Mouse (Mus musculus) heart, postnatal 10 days (tissue): Measurements from ENCODE around the gene Fhad1. TPM values are rescaled to one million over a fixed set of nuclear protein-coding genes. Genes with fewer than 3 reads are reported as not detected.

Experiments
- DNase-seq, 2 experiments: peaks; one replicate each; pipeline ENCODE4 v3.0.0; 2021
- intact Hi-C: fragments of 180-260 bp; cut with DNase I; formaldehyde crosslinking; loops from one replicate; pipeline ENCODE4 v1.15.1; 2025
- total RNA-seq, 2 experiments: library from RNA; stranded (reverse); gene quantifications; 2 replicates each; pipeline ENCODE4 v1.2.3; 2021

Gene Fhad1
- total RNA-seq, 2 experiments from 2014 or later = 1.2 TPM; not detected in 1

GRCm38 (mm10) chr4:141870666-141871332, 144.1 kb downstream of the Fhad1 start:
- intact Hi-C loops = loop anchor here (10.0 kb wide), 1 partner anchor 204 kb away; no protein-coding TSS in a partner anchor
- DNase-seq = no peak

DNA sequence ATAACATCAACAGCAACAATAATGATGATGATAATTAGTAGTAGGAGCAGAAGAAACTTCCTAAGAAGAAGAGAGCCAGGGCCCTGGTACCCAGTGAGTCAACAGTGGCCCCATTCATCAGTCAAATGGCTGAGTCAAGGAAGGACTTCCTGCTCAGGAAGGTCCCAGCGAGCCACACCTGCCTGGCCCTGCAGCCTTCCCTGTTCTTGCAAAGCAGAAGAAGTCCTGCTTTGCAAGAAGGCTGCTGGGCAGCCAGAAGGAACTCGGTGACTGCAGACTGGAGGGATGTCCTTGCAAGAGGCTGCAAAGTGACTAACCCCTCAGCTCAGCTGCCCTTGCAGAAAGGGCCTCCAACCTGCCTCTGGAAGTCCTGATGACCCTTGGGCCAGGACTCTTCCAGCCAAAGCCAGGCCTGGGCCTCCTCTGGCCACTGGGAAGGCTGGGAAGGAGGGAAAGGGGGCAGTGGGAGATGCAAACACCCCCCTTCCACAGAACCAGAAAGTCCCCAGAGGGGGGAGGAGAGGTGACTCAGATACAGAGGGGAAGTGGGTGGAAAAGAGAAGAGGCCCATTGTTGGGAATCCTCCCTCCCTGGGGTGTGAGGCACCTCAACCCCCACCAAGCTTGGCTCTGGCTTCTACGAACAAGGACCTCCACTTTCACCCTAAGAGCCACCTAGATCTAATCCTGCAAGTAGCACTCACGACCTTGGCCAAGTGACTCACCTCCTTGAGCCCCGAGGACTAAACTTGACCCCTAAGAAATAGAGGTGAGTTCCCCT, 145.3 kb downstream of the Fhad1 start:
- intact Hi-C loops = loop anchor here (10.0 kb wide), 1 partner anchor 205 kb away; no protein-coding TSS in a partner anchor

GRCm38 (mm10) chr4:141868051-141868450, 146.8 kb downstream of the Fhad1 start:
- no peak for DNase-seq
- intact Hi-C loops = no loop called here

More for the DNA sequence above, 145.3 kb downstream of the Fhad1 start:
- DNase-seq = no peak

- intact Hi-C loops = no loop called here
- peak; percentile 74 to 81 for DNase-seq
Measured at GRCm38 (mm10) chr4:141867498-141867897, 147.4 kb downstream of the Fhad1 start.

GRCm38 (mm10) chr4:141866933-141867490, 147.9 kb downstream of the Fhad1 start:
- peak; percentile 59 to 62 for DNase-seq
- intact Hi-C loops = no loop called here

DNA sequence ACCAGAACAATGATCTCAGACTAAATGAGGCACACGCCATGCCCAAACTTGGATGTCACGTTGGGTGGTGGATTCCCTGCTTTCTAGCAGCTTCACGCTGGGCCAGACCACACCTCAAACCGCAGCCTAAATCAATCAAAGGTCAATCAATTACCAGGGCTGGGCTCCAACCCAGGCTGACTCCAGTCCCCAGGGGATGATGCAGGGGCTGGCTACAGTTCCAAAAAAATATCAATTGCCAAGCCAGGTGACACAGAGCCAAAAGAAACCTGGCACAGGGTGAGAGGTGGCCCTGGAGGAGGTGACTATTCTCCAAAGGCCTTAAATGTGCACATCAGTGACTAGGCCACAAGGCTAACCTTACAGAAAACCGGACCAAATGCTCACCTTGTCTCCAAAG, 149.3 kb downstream of the Fhad1 start:
- DNase-seq = no peak
- intact Hi-C loops = no loop called here

DNA sequence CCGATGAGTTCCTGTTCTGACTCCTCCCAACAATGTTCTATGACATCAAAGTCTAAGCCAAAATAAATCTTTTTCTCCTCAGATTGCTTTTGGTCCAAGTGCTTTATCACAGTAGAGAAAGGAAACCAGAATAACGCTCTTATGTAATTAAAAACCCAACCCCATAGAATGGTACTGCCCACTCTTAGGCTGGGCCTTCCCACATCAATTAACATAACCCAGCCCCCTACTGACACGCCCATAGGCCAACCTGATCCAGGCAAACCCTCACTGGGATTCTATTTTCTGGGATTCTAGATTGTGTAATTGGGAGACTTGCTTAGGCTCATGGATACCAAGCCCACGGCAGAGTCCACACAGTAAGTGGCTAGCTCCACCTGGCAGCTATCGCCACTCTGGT, 149.9 kb downstream of the Fhad1 start:
- DNase-seq = no peak
- intact Hi-C loops = no loop called here

DNA sequence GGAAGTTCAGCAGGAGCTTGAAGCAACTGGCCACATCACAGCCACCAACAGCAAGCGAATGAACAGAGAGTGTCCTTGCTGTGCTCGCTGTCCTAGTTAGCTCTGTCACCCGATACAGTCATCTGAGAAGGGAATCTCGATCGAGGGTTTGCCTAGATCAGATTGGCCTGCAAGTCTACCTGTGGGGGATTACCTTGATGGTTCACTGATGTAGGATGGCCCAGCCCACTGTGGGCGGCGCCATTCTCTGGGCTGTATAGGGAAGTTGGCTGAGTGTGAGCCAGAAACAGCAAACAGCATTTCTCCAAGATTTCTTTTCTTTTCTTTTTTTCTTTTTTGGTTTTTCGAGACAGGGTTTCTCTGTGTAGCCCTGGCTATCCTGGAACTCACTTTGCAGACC, 150.4 kb downstream of the Fhad1 start:
- DNase-seq = no peak
- intact Hi-C loops = no loop called here

DNA sequence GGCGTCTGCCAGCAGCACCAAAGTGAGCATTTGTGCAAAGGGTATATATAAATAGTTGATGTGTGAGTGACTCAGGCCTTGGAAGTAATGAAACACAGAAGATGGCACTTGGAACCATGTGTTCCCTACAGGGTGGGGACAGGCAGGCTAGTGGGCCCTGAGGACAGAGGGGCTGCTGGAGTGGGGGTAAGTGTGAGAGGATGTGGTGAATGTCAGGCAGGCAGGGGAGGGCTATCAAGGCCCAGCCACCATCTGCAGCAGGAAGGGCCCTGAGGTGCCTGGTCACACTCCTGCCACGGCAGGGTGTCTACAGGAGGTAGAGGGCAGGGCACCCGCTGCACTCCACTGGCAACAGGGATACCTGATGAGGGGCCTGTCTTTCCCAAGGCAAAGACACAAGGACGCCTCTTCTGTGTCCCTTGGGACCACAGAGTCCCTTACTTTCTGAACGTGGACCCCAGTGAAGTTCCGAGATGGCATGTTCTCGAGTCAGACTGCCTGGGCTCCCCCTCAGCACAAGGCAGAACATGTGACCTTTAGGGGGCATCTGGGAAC, 151.1 kb downstream of the Fhad1 start:
- no peak for DNase-seq
- intact Hi-C loops = no loop called here

DNA sequence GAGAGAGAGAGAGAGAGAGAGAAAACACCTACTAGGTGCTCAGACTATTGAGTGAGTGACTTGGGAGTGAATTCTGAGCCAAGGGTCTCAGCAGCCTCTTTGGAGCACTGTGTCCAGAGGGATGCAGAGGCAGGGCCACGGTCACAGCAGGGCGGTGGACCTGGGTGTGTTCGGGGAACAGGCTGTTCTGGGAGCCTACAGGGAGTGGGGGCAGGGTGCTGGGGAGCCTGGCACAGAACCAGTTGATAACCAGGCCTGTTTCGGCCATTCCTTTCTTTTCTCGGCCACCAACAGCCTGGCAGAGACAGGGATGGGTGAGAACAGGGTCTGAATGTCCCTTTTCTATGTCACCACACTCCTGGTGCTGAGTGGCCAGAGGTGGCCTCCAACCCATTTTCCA, 152.0 kb downstream of the Fhad1 start:
- no peak for DNase-seq

GRCm38 (mm10) chr4:141861591-141862295, 153.1 kb downstream of the Fhad1 start:
- intact Hi-C loops = no loop called here
- DNase-seq = no peak

More for the DNA sequence above, 152.0 kb downstream of the Fhad1 start:
- intact Hi-C loops = no loop called here

GRCm38 (mm10) chr4:141860246-141860841, 154.5 kb downstream of the Fhad1 start:
- intact Hi-C loops = no loop called here

DNA sequence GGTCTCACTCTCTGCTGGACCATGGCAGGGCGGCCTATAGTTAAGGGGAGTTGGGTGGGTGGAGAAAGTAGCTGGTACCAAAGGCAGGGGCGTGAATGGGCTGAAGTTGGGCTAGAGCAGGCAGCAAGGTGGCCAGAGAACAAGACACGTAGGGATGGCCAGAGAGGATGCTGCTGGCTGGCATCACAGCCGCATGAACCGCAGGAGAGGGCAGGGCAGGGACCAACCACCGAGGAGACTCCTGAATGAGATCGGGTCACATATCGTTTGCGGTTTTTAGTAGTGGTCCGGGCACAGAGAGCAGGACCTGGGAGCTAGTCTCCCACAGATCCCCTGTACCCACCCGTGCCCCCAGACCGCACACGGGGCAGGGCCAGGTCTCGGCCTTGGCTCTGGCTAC, 155.5 kb downstream of the Fhad1 start:
- intact Hi-C loops = no loop called here

More at GRCm38 (mm10) chr4:141860246-141860841, 154.5 kb downstream of the Fhad1 start:
- DNase-seq = no peak

GRCm38 (mm10) chr4:141858501-141858900, 156.4 kb downstream of the Fhad1 start:
- intact Hi-C loops = no loop called here
- no peak for DNase-seq

More for the DNA sequence above, 155.5 kb downstream of the Fhad1 start:
- no peak for DNase-seq

DNA sequence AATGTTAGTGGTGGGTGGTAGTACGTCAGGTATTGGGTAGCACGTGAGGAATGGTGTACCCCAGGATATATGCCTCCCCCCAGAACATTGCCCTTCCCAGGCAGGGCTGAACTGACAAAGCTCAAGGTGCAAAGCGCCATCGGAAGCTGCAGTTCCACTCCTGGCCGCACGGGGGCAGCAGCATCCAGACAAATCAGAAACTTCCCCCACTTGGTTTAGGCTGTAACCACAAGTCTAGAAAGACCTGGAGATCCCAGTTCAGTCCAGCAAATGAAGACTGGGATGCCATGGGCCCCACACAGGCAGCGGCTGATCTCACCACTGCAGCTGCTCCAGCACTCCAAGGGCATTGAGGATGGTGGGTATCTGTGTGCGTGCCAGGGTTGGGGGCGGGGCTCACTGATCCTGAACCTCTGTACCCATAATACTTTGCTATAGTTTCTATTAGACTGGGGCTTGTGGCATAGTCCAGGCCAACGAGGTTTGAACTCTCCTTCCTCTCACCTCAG, 157.4 kb downstream of the Fhad1 start:
- intact Hi-C loops = loop anchor here (1.0 kb wide), 1 partner anchor 101 kb away; no protein-coding TSS in a partner anchor
- DNase-seq = peak; percentile 80 to 91

- DNase-seq = peak; percentile 53 to 80
- intact Hi-C loops = loop anchor here (1.0 to 2.0 kb wide), 2 partner anchors 43 to 233 kb away; no protein-coding TSS in a partner anchor
Measured at GRCm38 (mm10) chr4:141853437-141853836, 161.4 kb downstream of the Fhad1 start.

DNA sequence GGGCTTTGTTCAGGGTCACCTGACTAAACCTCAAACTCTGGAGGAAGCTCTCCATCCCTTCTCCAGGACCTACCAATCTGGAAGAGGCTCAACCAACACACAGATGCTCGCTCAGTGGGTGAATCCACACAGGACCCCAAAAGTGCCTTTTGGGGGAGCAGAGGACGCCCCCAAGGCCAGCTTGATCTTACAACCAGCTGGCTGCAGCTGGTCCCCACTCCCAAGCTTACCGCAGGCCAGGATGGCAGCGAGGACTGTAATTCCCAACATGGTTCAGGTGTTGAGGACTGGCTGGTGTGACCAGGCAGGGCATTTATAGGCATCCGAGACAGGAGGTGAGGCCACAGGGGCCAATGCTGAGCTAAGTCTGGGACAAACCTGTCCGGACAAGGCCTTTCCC, 168.9 kb downstream of the Fhad1 start, which contains the start of gene Ctrc:
Gene Ctrc, minus strand, starts transcription at position 361 of the 400 bp plus-strand sequence.
- no peak for DNase-seq
- intact Hi-C loops = loop anchor here (2.0 to 10.0 kb wide), 2 partner anchors 223 to 461 kb away; partner anchors contain the start of gene Slc25a34
